Mouse (Mus musculus) olfactory bulb, adult 2 months (tissue): ENCODE measurements around the gene Ypel3.

Experiments used
- CTCF ChIP-seq: fragments of 200-500 bp; IDR thresholded peaks from 2 replicates; pipeline ENCODE4 v1.5.1; 2012; ENCODE audit warnings: low read depth, mild to moderate bottlenecking, low read length, moderate library complexity; ENCODE audit not compliant: insufficient read depth
- POLR2A ChIP-seq: fragments of 200-500 bp; IDR thresholded peaks from 2 replicates; pipeline ENCODE4 v1.6.1; 2012; ENCODE audit warnings: mild to moderate bottlenecking, low read depth, low read length, moderate library complexity; ENCODE audit not compliant: insufficient read depth

- TF ChIP-seq POLR2A (no peak), CTCF (no peak)
Observed at GRCm38 (mm10) chr7:126792721-126793443, 16.1 kb downstream of the Ypel3 start.
